Mouse (Mus musculus): Measurements from ENCODE around the gene Ccr10. TPM values are rescaled to one million over a fixed set of nuclear protein-coding genes. Genes with fewer than 3 reads are reported as not detected.

Gene Ccr10
- polyA plus RNA-seq, 1 experiment = 0.18 TPM

GRCm38 (mm10) chr11:101195101-101195500, 19.9 kb upstream of the Ccr10 start:
- Histone ChIP-seq H3K79me2 (ENCODE audit: control insufficient read depth, insufficient read depth) (no peaks in the 10 kb centered on the region), H3K79me3 (ENCODE audit: low read depth) (no peaks in the 10 kb centered on the region), H3K4me3 (ENCODE audit: insufficient read depth, poor library complexity, severe bottlenecking) (no peak overlapping the region), H3K27me3 (ENCODE audit: control insufficient read depth, insufficient read depth, insufficient read length) (no peaks in the 10 kb centered on the region), H3ac (ENCODE audit: control insufficient read depth, insufficient read length, low read depth) (no peak overlapping the region), H3K36me3 (ENCODE audit: control insufficient read depth, insufficient read depth) (peaks cover 4% of the 10 kb centered on the region)
- no peak for TF ChIP-seq MYOD1 (IDR thresholded peaks at IDR 0.05; ENCODE audit: control insufficient read depth, insufficient read length, low read depth)
- no peak for TF ChIP-seq CTCF (IDR thresholded peaks at IDR 0.05; ENCODE audit: control insufficient read depth, insufficient read depth, insufficient read length)
- TF ChIP-seq USF1 (IDR thresholded peaks at IDR 0.05; ENCODE audit: low read depth) = no peak
- TF ChIP-seq MYOG (IDR thresholded peaks at IDR 0.05; ENCODE audit: control insufficient read depth, extremely low read depth, insufficient read length) = no peak
- no peak for TF ChIP-seq MAX (IDR thresholded peaks at IDR 0.05)
- no peak for TF ChIP-seq CEBPB (IDR thresholded peaks at IDR 0.05; ENCODE audit: low read depth)
- no peak for TF ChIP-seq FOSL1 (IDR thresholded peaks at IDR 0.05; ENCODE audit: insufficient read depth, low read length, poor library complexity, severe bottlenecking)

GRCm38 (mm10) chr11:101194643-101195042, 19.4 kb upstream of the Ccr10 start:
- Histone ChIP-seq H3ac (ENCODE audit: control insufficient read depth, insufficient read length, low read depth) (no peak overlapping the region), H3K79me2 (ENCODE audit: control insufficient read depth, insufficient read depth) (no peaks in the 10 kb centered on the region), H3K79me3 (ENCODE audit: low read depth) (no peaks in the 10 kb centered on the region), H3K36me3 (ENCODE audit: control insufficient read depth, insufficient read depth) (peaks cover 4% of the 10 kb centered on the region), H3K4me3 (ENCODE audit: insufficient read depth, poor library complexity, severe bottlenecking) (no peak overlapping the region), H3K27me3 (ENCODE audit: control insufficient read depth, insufficient read depth, insufficient read length) (no peaks in the 10 kb centered on the region)
- TF ChIP-seq CEBPB (IDR thresholded peaks at IDR 0.05; ENCODE audit: low read depth) (no peak), MYOG (IDR thresholded peaks at IDR 0.05; ENCODE audit: control insufficient read depth, extremely low read depth, insufficient read length) (no peak), FOSL1 (IDR thresholded peaks at IDR 0.05; ENCODE audit: insufficient read depth, low read length, poor library complexity, severe bottlenecking) (no peak), USF1 (IDR thresholded peaks at IDR 0.05; ENCODE audit: low read depth) (no peak), CTCF (IDR thresholded peaks at IDR 0.05; ENCODE audit: control insufficient read depth, insufficient read depth, insufficient read length) (no peak), MAX (IDR thresholded peaks at IDR 0.05) (no peak), MYOD1 (IDR thresholded peaks at IDR 0.05; ENCODE audit: control insufficient read depth, insufficient read length, low read depth) (no peak)

DNA sequence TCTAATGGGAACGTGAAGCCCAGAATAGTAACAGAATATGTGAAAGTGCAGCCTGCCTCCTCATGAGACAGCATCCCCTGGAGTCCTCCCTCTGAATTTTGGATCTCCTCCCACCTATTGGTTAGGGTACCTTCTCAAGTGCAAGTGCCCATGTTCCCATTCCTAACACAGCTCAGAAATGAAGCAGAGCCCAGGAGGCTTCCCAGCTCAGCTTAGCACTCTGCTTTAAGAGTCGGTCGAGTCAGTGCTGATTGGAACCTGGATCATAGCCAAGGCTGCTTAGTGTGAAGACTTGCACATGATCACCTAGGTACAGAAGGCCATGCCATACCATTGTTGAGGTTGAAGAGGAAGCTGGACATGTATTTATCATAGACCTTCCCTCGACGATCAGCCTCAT, 18.9 kb upstream of the Ccr10 start:
- H3K36me3 ChIP-seq (ENCODE audit: control insufficient read depth, insufficient read depth) = peaks cover 4% of the 10 kb centered on the region
- no peaks in the 10 kb centered on the region for H3K79me3 ChIP-seq (ENCODE audit: low read depth)

GRCm38 (mm10) chr11:101193076-101193475, 17.8 kb upstream of the Ccr10 start:
- Histone ChIP-seq H3K79me2 (ENCODE audit: control insufficient read depth, insufficient read depth) (no peaks in the 10 kb centered on the region), H3K36me3 (ENCODE audit: control insufficient read depth, insufficient read depth) (no peaks in the 10 kb centered on the region), H3K27me3 (ENCODE audit: control insufficient read depth, insufficient read depth, insufficient read length) (no peaks in the 10 kb centered on the region), H3ac (ENCODE audit: control insufficient read depth, insufficient read length, low read depth) (no peak overlapping the region), H3K79me3 (ENCODE audit: low read depth) (no peaks in the 10 kb centered on the region), H3K4me3 (ENCODE audit: insufficient read depth, poor library complexity, severe bottlenecking) (no peak overlapping the region)
- TF ChIP-seq CEBPB (IDR thresholded peaks at IDR 0.05; ENCODE audit: low read depth) (no peak), MYOD1 (IDR thresholded peaks at IDR 0.05; ENCODE audit: control insufficient read depth, insufficient read length, low read depth) (no peak), MAX (IDR thresholded peaks at IDR 0.05) (no peak), USF1 (IDR thresholded peaks at IDR 0.05; ENCODE audit: low read depth) (no peak), FOSL1 (IDR thresholded peaks at IDR 0.05; ENCODE audit: insufficient read depth, low read length, poor library complexity, severe bottlenecking) (no peak), CTCF (IDR thresholded peaks at IDR 0.05; ENCODE audit: control insufficient read depth, insufficient read depth, insufficient read length) (no peak), MYOG (IDR thresholded peaks at IDR 0.05; ENCODE audit: control insufficient read depth, extremely low read depth, insufficient read length) (no peak)

More for the DNA sequence above, 18.9 kb upstream of the Ccr10 start:
- no peak overlapping the region for H3ac ChIP-seq (ENCODE audit: control insufficient read depth, insufficient read length, low read depth)
- H3K79me2 ChIP-seq (ENCODE audit: control insufficient read depth, insufficient read depth) = no peaks in the 10 kb centered on the region
- TF ChIP-seq USF1 (IDR thresholded peaks at IDR 0.05; ENCODE audit: low read depth) (no peak), MYOG (IDR thresholded peaks at IDR 0.05; ENCODE audit: control insufficient read depth, extremely low read depth, insufficient read length) (no peak), MYOD1 (IDR thresholded peaks at IDR 0.05; ENCODE audit: control insufficient read depth, insufficient read length, low read depth) (no peak), CTCF (IDR thresholded peaks at IDR 0.05; ENCODE audit: control insufficient read depth, insufficient read depth, insufficient read length) (no peak), FOSL1 (IDR thresholded peaks at IDR 0.05; ENCODE audit: insufficient read depth, low read length, poor library complexity, severe bottlenecking) (no peak), MAX (IDR thresholded peaks at IDR 0.05) (no peak), CEBPB (IDR thresholded peaks at IDR 0.05; ENCODE audit: low read depth) (no peak)
- H3K27me3 ChIP-seq (ENCODE audit: control insufficient read depth, insufficient read depth, insufficient read length) = no peaks in the 10 kb centered on the region
- H3K4me3 ChIP-seq (ENCODE audit: insufficient read depth, poor library complexity, severe bottlenecking) = no peak overlapping the region

DNA sequence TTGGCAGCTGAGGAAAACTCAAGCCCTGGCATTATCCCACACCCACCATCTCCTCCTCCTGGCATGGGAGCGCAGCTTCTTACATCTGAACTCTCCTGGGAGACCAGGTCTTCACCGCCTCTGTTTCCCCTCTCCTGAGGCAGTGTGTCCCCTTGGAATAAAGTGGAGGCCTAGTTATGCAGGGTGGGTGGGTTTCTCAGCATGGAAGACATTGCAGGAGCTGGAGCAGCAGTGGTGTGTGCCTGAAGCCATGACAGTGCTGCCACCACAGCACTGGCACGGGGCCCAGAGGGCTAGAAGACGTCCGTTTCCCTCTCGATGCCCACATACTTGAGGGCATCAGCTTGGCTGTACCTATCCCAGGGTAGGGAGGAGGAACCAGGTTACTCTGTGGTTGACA, 17.4 kb upstream of the Ccr10 start:
- H3K79me3 ChIP-seq (ENCODE audit: low read depth) = no peaks in the 10 kb centered on the region
- TF ChIP-seq MYOD1 (IDR thresholded peaks at IDR 0.05; ENCODE audit: control insufficient read depth, insufficient read length, low read depth) (no peak), USF1 (IDR thresholded peaks at IDR 0.05; ENCODE audit: low read depth) (no peak), MAX (IDR thresholded peaks at IDR 0.05) (no peak), FOSL1 (IDR thresholded peaks at IDR 0.05; ENCODE audit: insufficient read depth, low read length, poor library complexity, severe bottlenecking) (no peak), CTCF (IDR thresholded peaks at IDR 0.05; ENCODE audit: control insufficient read depth, insufficient read depth, insufficient read length) (no peak), MYOG (IDR thresholded peaks at IDR 0.05; ENCODE audit: control insufficient read depth, extremely low read depth, insufficient read length) (no peak), CEBPB (IDR thresholded peaks at IDR 0.05; ENCODE audit: low read depth) (no peak)
- no peak overlapping the region for H3ac ChIP-seq (ENCODE audit: control insufficient read depth, insufficient read length, low read depth)
- H3K79me2 ChIP-seq (ENCODE audit: control insufficient read depth, insufficient read depth) = no peaks in the 10 kb centered on the region
- no peaks in the 10 kb centered on the region for H3K36me3 ChIP-seq (ENCODE audit: control insufficient read depth, insufficient read depth)
- no peak overlapping the region for H3K4me3 ChIP-seq (ENCODE audit: insufficient read depth, poor library complexity, severe bottlenecking)
- H3K27me3 ChIP-seq (ENCODE audit: control insufficient read depth, insufficient read depth, insufficient read length) = no peaks in the 10 kb centered on the region
